Mouse (Mus musculus) heart, embryonic 14.5 days (tissue): Measurements from ENCODE around the gene Gipc2. TPM values are rescaled to one million over a fixed set of nuclear protein-coding genes. Genes with fewer than 3 reads are reported as not detected.
"Not testable (repeated sequence)": the region's sequence is repeated elsewhere in the genome, so short reads cannot be mapped to it uniquely, and the experiment has no call there.

Source experiments
- ATAC-seq: fragments of 200-750 bp; cut with Nextera tagmentation; 2 replicates; pipeline ENCODE4 v1.8.0; 2017; ENCODE audit warnings: low read depth, moderate TSS enrichment; ENCODE audit not compliant: insufficient number of reproducible peaks, insufficient read depth, low FRiP score
- H3K27ac ChIP-seq, 2 experiments: fragments of 200-500 bp in 1 of 2; fragments of 300-500 bp in 1 of 2; sonication (generic) in 1 of 2; replicated peaks in 1 of 2; 2 replicates each; pipeline ENCODE4 v1.5.1; 2012 to 2014; ENCODE audit warnings: low read depth in 2 of 2, low read length in 2 of 2, control low read depth in 1 of 2, mild to moderate bottlenecking in 1 of 2, mixed read lengths in 1 of 2; ENCODE audit not compliant: control insufficient read depth in 1 of 2, insufficient read depth in 1 of 2
- H3K27me3 ChIP-seq: fragments of 300-500 bp; sonication (generic); 2 replicates; pipeline ENCODE4 v1.6.1; 2014; ENCODE audit warnings: mild to moderate bottlenecking, low read length, control low read depth; ENCODE audit not compliant: control insufficient read depth, insufficient read depth
- H3K36me3 ChIP-seq: fragments of 300-500 bp; sonication (generic); 2 replicates; pipeline ENCODE4 v1.6.1; 2014; ENCODE audit warnings: mild to moderate bottlenecking, control low read depth, low read length, mixed read lengths; ENCODE audit not compliant: control insufficient read depth, insufficient read depth
- H3K4me1 ChIP-seq, 2 experiments: fragments of 200-500 bp in 1 of 2; fragments of 300-500 bp in 1 of 2; sonication (generic) in 1 of 2; 2 replicates each; pipeline ENCODE4 v1.6.1; 2012 to 2014; ENCODE audit warnings: low read length in 2 of 2, control low read depth in 1 of 2, mixed read lengths in 1 of 2; ENCODE audit not compliant: control insufficient read depth in 2 of 2, insufficient read depth in 2 of 2
- H3K4me2 ChIP-seq: fragments of 300-500 bp; sonication (generic); 2 replicates; pipeline ENCODE4 v1.6.1; 2014; ENCODE audit warnings: mild to moderate bottlenecking, low read length
- H3K4me3 ChIP-seq, 2 experiments: fragments of 200-500 bp in 1 of 2; fragments of 300-500 bp in 1 of 2; sonication (generic) in 1 of 2; 2 replicates each; pipeline ENCODE4 v1.5.1; 2012 to 2014; ENCODE audit warnings: low read length in 2 of 2, mild to moderate bottlenecking in 2 of 2, control low read depth in 1 of 2, low read depth in 1 of 2, moderate library complexity in 1 of 2; ENCODE audit not compliant: control insufficient read depth in 1 of 2, insufficient read depth in 1 of 2
- H3K9ac ChIP-seq: fragments of 300-500 bp; sonication (generic); 2 replicates; pipeline ENCODE4 v1.6.1; 2014; ENCODE audit warnings: mild to moderate bottlenecking, low read length
- H3K9me3 ChIP-seq: fragments of 300-500 bp; sonication (generic); 2 replicates; pipeline ENCODE4 v1.6.1; 2016; ENCODE audit warnings: low read length, control low read depth; ENCODE audit not compliant: control insufficient read depth
- WGBS: fragments of 180-500 bp; shearing (Covaris S2); extraction: QIAGEN DNeasy Blood & Tissue Kit; methylation state at CpG from one replicate; pipeline ENCODE4 v1.1.7; 2014; 5-methylcytosine and 5-hydroxymethylcytosine counted together
- polyA plus RNA-seq: library from polyadenylated mRNA; unstranded; fragments of >200 nt; fragmentation: Nextera tagmentation; extraction: Ambion mirVana; gene quantifications from 2 replicates; pipeline ENCODE4 v1.2.1, GENCODE M21; 2014

Gipc2 gene
- polyA plus RNA-seq, 1 experiment from 2014 or later: 4.1 TPM

DNA sequence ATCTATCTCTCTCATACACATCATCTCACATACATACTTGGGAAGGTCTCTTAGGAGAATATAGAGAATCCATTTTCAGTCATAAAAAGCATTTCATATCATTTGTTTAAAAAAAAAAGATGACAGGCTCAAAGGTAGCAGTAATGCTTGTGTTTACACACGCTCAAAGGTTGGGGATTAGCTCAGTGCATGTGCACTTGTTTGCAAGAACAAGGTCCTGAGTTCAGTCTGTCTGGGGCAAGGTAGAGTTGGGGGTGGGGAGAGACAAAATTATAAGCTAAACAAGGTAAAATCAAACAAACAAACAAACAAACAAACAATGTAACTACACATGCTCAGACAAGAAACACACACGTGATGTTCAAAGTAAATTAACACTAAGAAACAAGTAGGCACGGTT, 35.2 kb upstream of the Gipc2 start:
- Histone ChIP-seq H3K4me3 (no peak overlapping the region), H3K9me3 (no peaks in the 10 kb centered on the region), H3K36me3 (no peaks in the 10 kb centered on the region), H3K4me1 (no peaks in the 10 kb centered on the region), H3K27me3 (no peaks in the 10 kb centered on the region), H3K4me2 (no peak overlapping the region), H3K27ac (no peak overlapping the region), H3K9ac (no peak overlapping the region)
- no peak for ATAC-seq
- 89% methylated on average over 3 of the region's 3 CpGs for WGBS

DNA sequence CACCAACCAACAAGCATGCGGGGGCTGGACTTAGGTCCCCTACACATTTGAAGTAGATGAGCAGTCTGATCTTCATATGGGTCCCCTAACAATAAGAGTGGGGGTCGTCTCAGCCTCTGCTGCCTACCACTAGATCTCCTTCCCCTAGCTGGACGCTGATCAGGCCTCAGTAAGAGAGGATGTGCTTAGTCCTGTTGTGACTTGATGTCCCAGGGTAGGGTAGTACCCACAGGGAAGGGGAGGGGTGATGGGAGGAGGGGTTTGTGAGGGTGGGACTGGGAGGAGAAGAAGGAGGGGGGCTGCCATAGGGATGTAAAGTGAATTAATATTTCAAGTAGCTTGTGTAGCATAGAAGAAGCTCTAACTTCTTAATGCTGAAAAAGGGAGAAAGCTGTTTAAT, 33.1 kb upstream of the Gipc2 start:
- Histone ChIP-seq H3K9me3 (no peaks in the 10 kb centered on the region), H3K36me3 (no peaks in the 10 kb centered on the region), H3K4me3 (no peak overlapping the region), H3K27me3 (no peaks in the 10 kb centered on the region), H3K9ac (no peak overlapping the region), H3K27ac (no peak overlapping the region), H3K4me2 (no peak overlapping the region), H3K4me1 (0 out of 4 replicates have a peak, but pooled peaks cover 0 to 3% of the 10 kb centered on the region in 2 experiments)
- WGBS: 57% methylated on average over 3 of the region's 3 CpGs
- no peak for ATAC-seq

DNA sequence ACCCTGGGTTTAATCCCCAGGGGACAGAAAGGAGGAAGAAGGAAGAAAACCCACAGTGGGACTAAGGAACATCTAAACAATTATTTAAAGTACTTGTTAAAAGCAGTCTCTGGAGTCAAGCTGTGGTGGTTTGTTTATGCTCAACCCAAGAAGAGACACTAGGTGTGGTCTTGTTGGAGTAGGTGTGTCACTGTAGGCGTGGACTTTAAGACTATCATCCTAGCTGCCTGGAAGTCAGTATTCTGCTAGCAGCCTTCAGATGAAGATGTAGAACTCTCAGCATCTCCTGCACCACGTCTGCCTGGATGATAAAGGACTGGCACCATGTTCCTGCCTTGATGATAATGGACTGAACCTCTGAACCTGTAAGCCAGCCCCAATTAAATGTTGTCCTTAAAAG, 31.2 kb upstream of the Gipc2 start:
- not testable (repeated sequence) for H3K9ac ChIP-seq, H3K36me3 ChIP-seq, H3K27ac ChIP-seq, H3K9me3 ChIP-seq, ATAC-seq, H3K4me1 ChIP-seq, H3K4me2 ChIP-seq, H3K4me3 ChIP-seq, H3K27me3 ChIP-seq
- WGBS: 20% methylated on average over 2 of the region's 2 CpGs

DNA sequence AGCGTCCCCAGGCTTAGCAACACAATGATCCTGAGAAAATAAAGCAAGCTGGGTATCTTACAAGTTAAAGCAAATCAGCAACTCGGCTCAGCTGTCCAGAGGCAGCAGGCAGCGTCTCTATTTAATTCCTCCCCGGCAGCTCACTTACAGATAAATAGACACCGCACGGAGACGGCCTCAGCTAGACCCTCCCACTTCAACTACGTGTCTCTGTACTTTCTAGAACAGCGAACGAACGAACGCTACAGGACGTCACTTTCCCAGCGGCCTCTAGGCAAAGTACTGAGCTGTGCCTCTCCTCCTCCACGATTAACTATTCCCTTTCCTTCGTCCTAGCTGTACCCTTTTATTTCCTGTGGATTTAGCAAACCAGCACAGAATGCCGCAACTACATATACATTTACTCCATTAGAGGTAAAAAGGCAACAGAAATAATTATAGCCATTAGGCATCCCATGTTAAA, 27.6 kb upstream of the Gipc2 start:
- peak overlapping the region; percentile 79 for H3K9ac ChIP-seq
- no peaks in the 10 kb centered on the region for H3K36me3 ChIP-seq
- ATAC-seq: peak; percentile 95
- peaks cover 2 to 19% of the 10 kb centered on the region in 2 experiments for H3K4me1 ChIP-seq
- H3K4me2 ChIP-seq: peak overlapping the region; percentile 86
- WGBS: 1% methylated on average over 17 of the region's 17 CpGs
- H3K27ac ChIP-seq: peak overlapping the region; percentile 85 to 97
- peak overlapping the region; percentile 60 to 61 for H3K4me3 ChIP-seq
- no peaks in the 10 kb centered on the region for H3K27me3 ChIP-seq
- no peaks in the 10 kb centered on the region for H3K9me3 ChIP-seq

DNA sequence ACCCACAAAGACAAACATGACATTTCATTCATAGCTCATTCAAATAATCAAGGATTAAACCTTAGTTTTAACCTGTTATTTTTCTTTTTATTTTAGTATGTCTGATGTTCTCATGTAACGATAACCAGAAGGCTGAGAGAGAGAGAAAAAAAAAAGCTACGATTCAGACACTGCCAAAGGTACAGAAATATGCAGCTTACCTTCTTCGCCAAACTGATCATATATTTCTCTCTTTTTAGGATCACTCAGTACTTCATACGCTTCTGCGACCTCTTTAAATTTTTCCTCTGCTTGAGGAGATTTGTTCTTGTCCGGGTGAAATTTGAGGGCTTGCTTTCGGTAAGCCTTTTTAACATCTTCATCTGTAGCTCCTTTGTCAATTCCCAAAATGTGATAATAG, 27.1 kb upstream of the Gipc2 start:
- H3K9me3 ChIP-seq: no peaks in the 10 kb centered on the region
- H3K27ac ChIP-seq: peak overlapping the region; percentile 85 to 97
- no peaks in the 10 kb centered on the region for H3K36me3 ChIP-seq
- peaks cover 2 to 24% of the 10 kb centered on the region in 2 experiments for H3K4me1 ChIP-seq
- no peak for ATAC-seq
- H3K4me2 ChIP-seq: peak overlapping the region; percentile 86
- H3K4me3 ChIP-seq: peak overlapping the region; percentile 60 to 61
- WGBS: 1% methylated on average over 7 of the region's 7 CpGs
- H3K9ac ChIP-seq: peak overlapping the region; percentile 79
- H3K27me3 ChIP-seq: no peaks in the 10 kb centered on the region

DNA sequence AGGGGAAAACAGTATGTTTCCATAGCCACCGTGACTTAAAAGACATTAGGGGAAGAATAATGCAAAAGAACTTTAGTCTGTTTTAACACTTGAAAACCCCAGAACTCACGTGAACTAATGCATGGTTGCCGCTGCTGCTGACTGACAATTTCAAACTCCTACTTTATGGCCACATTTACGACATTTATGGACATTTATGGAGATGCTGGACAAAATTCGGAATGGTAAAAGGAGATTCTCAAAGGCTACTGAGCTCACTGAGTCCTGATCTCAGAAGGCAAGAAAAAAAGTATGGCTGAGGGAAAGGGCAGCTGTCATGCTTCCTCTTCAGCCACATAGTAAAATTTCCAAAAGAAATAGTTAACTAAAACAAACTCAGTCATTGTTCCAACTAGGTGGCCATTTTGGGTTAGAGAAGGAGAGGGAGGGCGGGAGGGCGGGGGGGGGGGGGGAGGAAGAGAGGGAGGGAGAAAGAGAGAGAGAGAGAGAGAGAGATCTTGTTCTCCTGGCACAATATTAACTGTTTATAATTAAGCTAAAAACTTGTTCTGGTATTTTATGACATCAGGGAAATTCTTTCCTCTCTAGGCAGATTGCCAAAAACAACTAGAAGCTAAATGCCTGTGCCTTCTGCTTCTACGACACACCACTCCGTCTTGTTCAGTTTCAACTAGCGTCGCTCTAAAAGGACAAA, 26.4 kb upstream of the Gipc2 start:
- H3K4me3 ChIP-seq: peak overlapping the region; percentile 58 to 61
- WGBS: 15% methylated on average over 9 of the region's 11 CpGs
- no peaks in the 10 kb centered on the region for H3K9me3 ChIP-seq
- H3K4me2 ChIP-seq: peak overlapping the region; percentile 86
- no peak for ATAC-seq
- peak overlapping the region; percentile 88 to 94 for H3K27ac ChIP-seq
- peak overlapping the region; percentile 87 for H3K9ac ChIP-seq
- H3K4me1 ChIP-seq: peaks cover 3 to 32% of the 10 kb centered on the region in 2 experiments
- H3K36me3 ChIP-seq: no peaks in the 10 kb centered on the region
- no peaks in the 10 kb centered on the region for H3K27me3 ChIP-seq

DNA sequence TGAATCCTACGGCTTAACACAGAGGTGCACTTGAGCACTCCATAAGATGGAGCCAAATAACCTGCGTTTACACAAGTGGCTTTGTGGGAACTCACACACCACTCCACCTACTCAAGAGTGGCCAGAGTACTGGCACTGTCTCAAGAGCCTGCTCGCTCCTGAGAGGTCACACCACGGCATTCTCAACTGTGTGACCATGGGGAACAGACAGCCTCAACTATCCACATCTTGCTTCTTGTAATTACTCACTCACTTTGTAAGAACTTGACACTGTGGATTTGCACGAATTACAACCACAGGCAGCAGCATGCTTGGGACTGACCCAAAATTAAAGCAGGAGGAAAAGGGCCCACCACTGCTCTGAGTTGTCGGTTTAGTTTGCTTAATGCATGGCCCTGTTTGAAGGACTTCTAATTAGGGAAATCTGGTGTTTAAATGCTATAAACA, 25.8 kb upstream of the Gipc2 start:
- ATAC-seq: peak; percentile 52; the same call in 1 of the 2 replicates
- no peaks in the 10 kb centered on the region for H3K9me3 ChIP-seq
- H3K36me3 ChIP-seq: no peaks in the 10 kb centered on the region
- H3K4me2 ChIP-seq: peak overlapping the region; percentile 86
- no peaks in the 10 kb centered on the region for H3K27me3 ChIP-seq
- peak overlapping the region; percentile 88 to 94 for H3K27ac ChIP-seq
- peak overlapping the region; percentile 58 to 61 for H3K4me3 ChIP-seq
- peaks cover 5 to 36% of the 10 kb centered on the region in 2 experiments for H3K4me1 ChIP-seq
- H3K9ac ChIP-seq: peak overlapping the region; percentile 87
- 2% methylated on average over 6 of the region's 6 CpGs for WGBS
